Mouse (Mus musculus): ENCODE measurements at regions not wholly inside any gene's neighbourhood (a gene's known extent, or its start where the extent isn't known, plus 50 kb on each side); places are given as distances from the start of the nearest gene placed in this dataset.

DNA sequence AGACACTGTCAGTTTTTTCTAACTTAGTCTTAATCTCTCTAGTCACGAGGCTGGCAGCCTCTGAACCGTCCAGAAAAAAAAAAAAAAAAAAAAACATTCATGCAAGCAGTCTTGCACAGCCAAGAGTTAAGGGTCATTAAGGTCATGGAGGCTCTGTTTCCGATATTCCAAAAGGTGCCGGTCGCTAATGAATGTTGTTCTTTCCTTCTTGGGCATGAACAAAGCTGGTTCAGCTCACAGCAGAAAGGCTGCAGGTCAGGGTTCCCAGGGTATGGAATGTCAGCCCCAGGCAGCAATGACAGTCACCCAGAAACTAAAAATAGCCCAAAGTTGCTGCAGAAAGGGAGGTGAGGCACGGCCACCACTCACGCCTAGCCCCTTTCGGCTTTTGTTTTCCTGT, 80.3 kb downstream of the 1810010D01Rik start:
- no peak for TF ChIP-seq CTCF (conservative IDR thresholded peaks at IDR 0.05; ENCODE audit: insufficient read depth, insufficient read length, low read depth, low read length)
- TF ChIP-seq POLR2A (IDR thresholded peaks at IDR 0.05; ENCODE audit: low read depth, low read length): no peak
